Mouse (Mus musculus): Measurements from ENCODE around the gene Pou6f1. TPM values are rescaled to one million over a fixed set of nuclear protein-coding genes. Genes with fewer than 3 reads are reported as not detected.

Pou6f1 gene
- polyA plus RNA-seq, 1 experiment from 2014 or later: 6.9 TPM

- Histone ChIP-seq H3K4me3 (ENCODE audit: low read depth, low read length) (peak overlapping the region; percentile 67), H3K36me3 (ENCODE audit: control insufficient read depth, insufficient read depth, low read length) (no peaks in the 10 kb centered on the region), H3K27ac (ENCODE audit: low read depth) (no peak overlapping the region), H3K4me2 (ENCODE audit: low read length) (peak overlapping the region; percentile 97), H3K4me1 (replicated peaks; ENCODE audit: control insufficient read depth, insufficient read depth, low read length) (peaks cover 7% of the 10 kb centered on the region; the same call in 1 of the 2 replicates), H3K9me3 (ENCODE audit: control insufficient read depth, low read length) (no peaks in the 10 kb centered on the region), H3K27me3 (replicated peaks; ENCODE audit: control insufficient read depth, insufficient read depth, low read length) (peaks cover 22% of the 10 kb centered on the region; the same call in 1 of the 2 replicates), H3K9ac (ENCODE audit: low read length) (peak overlapping the region; percentile 85)
- peak; percentile 84 for DNase-seq (ENCODE audit: low spot score)
- 3% methylated on average over 28 of the region's 35 CpGs for WGBS
- ATAC-seq (replicated peaks; ENCODE audit: low FRiP score, low TSS enrichment, low read depth): peak; percentile 64
These were observed 387 bp upstream of the Pou6f1 start for GRCm38 (mm10) chr15:100600047-100600695.

GRCm38 (mm10) chr15:100598883-100599275, 905 bp downstream of the Pou6f1 start:
- H3K4me3 ChIP-seq (ENCODE audit: low read depth, low read length): peak overlapping the region; percentile 67
- peak overlapping the region; percentile 97 for H3K4me2 ChIP-seq (ENCODE audit: low read length)
- DNase-seq (ENCODE audit: low spot score): no peak
- H3K9me3 ChIP-seq (ENCODE audit: control insufficient read depth, low read length): no peaks in the 10 kb centered on the region
- under 1% methylated on average over 12 of the region's 12 CpGs for WGBS
- no peak overlapping the region for H3K27ac ChIP-seq (ENCODE audit: low read depth)
- H3K27me3 ChIP-seq (replicated peaks; ENCODE audit: control insufficient read depth, insufficient read depth, low read length): peaks cover 20% of the 10 kb centered on the region; the same call in 1 of the 2 replicates
- ATAC-seq (replicated peaks; ENCODE audit: low FRiP score, low TSS enrichment, low read depth): no peak
- peak overlapping the region; percentile 85 for H3K9ac ChIP-seq (ENCODE audit: low read length)
- peaks cover 7% of the 10 kb centered on the region; the same call in 1 of the 2 replicates for H3K4me1 ChIP-seq (replicated peaks; ENCODE audit: control insufficient read depth, insufficient read depth, low read length)
- no peaks in the 10 kb centered on the region for H3K36me3 ChIP-seq (ENCODE audit: control insufficient read depth, insufficient read depth, low read length)

GRCm38 (mm10) chr15:100598287-100598882, 1.4 kb downstream of the Pou6f1 start:
- ATAC-seq (replicated peaks; ENCODE audit: low FRiP score, low TSS enrichment, low read depth): no peak
- H3K4me2 ChIP-seq (ENCODE audit: low read length): peak overlapping the region; percentile 97
- DNase-seq (ENCODE audit: low spot score): no peak
- H3K4me1 ChIP-seq (replicated peaks; ENCODE audit: control insufficient read depth, insufficient read depth, low read length): peaks cover 7% of the 10 kb centered on the region; the same call in 1 of the 2 replicates
- no peak overlapping the region for H3K27ac ChIP-seq (ENCODE audit: low read depth)
- peaks cover 20% of the 10 kb centered on the region; the same call in 1 of the 2 replicates for H3K27me3 ChIP-seq (replicated peaks; ENCODE audit: control insufficient read depth, insufficient read depth, low read length)
- 18% methylated on average over 9 of the region's 9 CpGs for WGBS
- H3K4me3 ChIP-seq (ENCODE audit: low read depth, low read length): peak overlapping the region; percentile 67
- no peaks in the 10 kb centered on the region for H3K36me3 ChIP-seq (ENCODE audit: control insufficient read depth, insufficient read depth, low read length)
- peak overlapping the region; percentile 85; the same call in 1 of the 2 replicates for H3K9ac ChIP-seq (ENCODE audit: low read length)
- no peaks in the 10 kb centered on the region for H3K9me3 ChIP-seq (ENCODE audit: control insufficient read depth, low read length)

- H3K27me3 ChIP-seq (replicated peaks; ENCODE audit: control insufficient read depth, insufficient read depth, low read length): no peaks in the 10 kb centered on the region
- H3K4me1 ChIP-seq (replicated peaks; ENCODE audit: control insufficient read depth, insufficient read depth, low read length): no peaks in the 10 kb centered on the region
- no peak overlapping the region for H3K4me2 ChIP-seq (ENCODE audit: low read length)
- H3K9ac ChIP-seq (ENCODE audit: low read length): no peak overlapping the region
- ATAC-seq (replicated peaks; ENCODE audit: low FRiP score, low TSS enrichment, low read depth): no peak
- no peak overlapping the region for H3K27ac ChIP-seq (ENCODE audit: low read depth)
- no peaks in the 10 kb centered on the region for H3K9me3 ChIP-seq (ENCODE audit: control insufficient read depth, low read length)
- 81% methylated on average over 6 of the region's 6 CpGs for WGBS
- 0 out of 2 replicates have a peak, but pooled peaks cover 3% of the 10 kb centered on the region for H3K36me3 ChIP-seq (ENCODE audit: control insufficient read depth, insufficient read depth, low read length)
- no peak overlapping the region for H3K4me3 ChIP-seq (ENCODE audit: low read depth, low read length)
- no peak for DNase-seq (ENCODE audit: low spot score)
These were observed 7.0 kb downstream of the Pou6f1 start for GRCm38 (mm10) chr15:100592817-100593216.

- Histone ChIP-seq H3K4me3 (ENCODE audit: low read depth, low read length) (no peak overlapping the region), H3K4me1 (replicated peaks; ENCODE audit: control insufficient read depth, insufficient read depth, low read length) (no peaks in the 10 kb centered on the region), H3K27ac (ENCODE audit: low read depth) (no peak overlapping the region), H3K9me3 (ENCODE audit: control insufficient read depth, low read length) (no peaks in the 10 kb centered on the region), H3K9ac (ENCODE audit: low read length) (no peak overlapping the region), H3K36me3 (ENCODE audit: control insufficient read depth, insufficient read depth, low read length) (peaks cover 14% of the 10 kb centered on the region), H3K27me3 (replicated peaks; ENCODE audit: control insufficient read depth, insufficient read depth, low read length) (no peaks in the 10 kb centered on the region), H3K4me2 (ENCODE audit: low read length) (no peak overlapping the region)
- WGBS: 63% methylated on average over 8 of the region's 8 CpGs
- ATAC-seq (replicated peaks; ENCODE audit: low FRiP score, low TSS enrichment, low read depth): no peak
- no peak for DNase-seq (ENCODE audit: low spot score)
These were observed 9.3 kb downstream of the Pou6f1 start for GRCm38 (mm10) chr15:100590436-100590835.

GRCm38 (mm10) chr15:100588297-100588696, 11.5 kb downstream of the Pou6f1 start:
- H3K9me3 ChIP-seq (ENCODE audit: control insufficient read depth, low read length): no peaks in the 10 kb centered on the region
- no peak for DNase-seq (ENCODE audit: low spot score)
- peaks cover 15% of the 10 kb centered on the region for H3K36me3 ChIP-seq (ENCODE audit: control insufficient read depth, insufficient read depth, low read length)
- H3K27me3 ChIP-seq (replicated peaks; ENCODE audit: control insufficient read depth, insufficient read depth, low read length): no peaks in the 10 kb centered on the region
- 84% methylated on average over 6 of the region's 6 CpGs for WGBS
- H3K4me1 ChIP-seq (replicated peaks; ENCODE audit: control insufficient read depth, insufficient read depth, low read length): no peaks in the 10 kb centered on the region
- H3K9ac ChIP-seq (ENCODE audit: low read length): no peak overlapping the region
- H3K4me2 ChIP-seq (ENCODE audit: low read length): no peak overlapping the region
- no peak overlapping the region for H3K27ac ChIP-seq (ENCODE audit: low read depth)
- no peak overlapping the region for H3K4me3 ChIP-seq (ENCODE audit: low read depth, low read length)
- ATAC-seq (replicated peaks; ENCODE audit: low FRiP score, low TSS enrichment, low read depth): no peak

GRCm38 (mm10) chr15:100587166-100587565, 12.6 kb downstream of the Pou6f1 start:
- WGBS: 65% methylated on average over 4 of the region's 4 CpGs
- DNase-seq (ENCODE audit: low spot score) (no peak), ATAC-seq (replicated peaks; ENCODE audit: low FRiP score, low TSS enrichment, low read depth) (no peak)
- H3K9ac ChIP-seq (ENCODE audit: low read length): no peak overlapping the region
- H3K9me3 ChIP-seq (ENCODE audit: control insufficient read depth, low read length): no peaks in the 10 kb centered on the region
- H3K27ac ChIP-seq (ENCODE audit: low read depth): no peak overlapping the region
- H3K4me1 ChIP-seq (replicated peaks; ENCODE audit: control insufficient read depth, insufficient read depth, low read length): no peaks in the 10 kb centered on the region
- H3K36me3 ChIP-seq (ENCODE audit: control insufficient read depth, insufficient read depth, low read length): peaks cover 15% of the 10 kb centered on the region
- H3K4me3 ChIP-seq (ENCODE audit: low read depth, low read length): no peak overlapping the region
- no peaks in the 10 kb centered on the region for H3K27me3 ChIP-seq (replicated peaks; ENCODE audit: control insufficient read depth, insufficient read depth, low read length)
- H3K4me2 ChIP-seq (ENCODE audit: low read length): no peak overlapping the region

- ATAC-seq (replicated peaks; ENCODE audit: low FRiP score, low TSS enrichment, low read depth) (no peak), DNase-seq (ENCODE audit: low spot score) (no peak)
- Histone ChIP-seq H3K36me3 (ENCODE audit: control insufficient read depth, insufficient read depth, low read length) (peaks cover 15% of the 10 kb centered on the region), H3K27me3 (replicated peaks; ENCODE audit: control insufficient read depth, insufficient read depth, low read length) (no peaks in the 10 kb centered on the region), H3K4me3 (ENCODE audit: low read depth, low read length) (no peak overlapping the region), H3K4me2 (ENCODE audit: low read length) (no peak overlapping the region), H3K27ac (ENCODE audit: low read depth) (no peak overlapping the region), H3K9ac (ENCODE audit: low read length) (no peak overlapping the region), H3K4me1 (replicated peaks; ENCODE audit: control insufficient read depth, insufficient read depth, low read length) (no peaks in the 10 kb centered on the region), H3K9me3 (ENCODE audit: control insufficient read depth, low read length) (no peaks in the 10 kb centered on the region)
- 97% methylated on average over 16 of the region's 16 CpGs for WGBS
These were observed 13.9 kb downstream of the Pou6f1 start for GRCm38 (mm10) chr15:100585931-100586330.
